Mouse (Mus musculus): ENCODE data around the gene Serpinb6e.

Serpinb6e gene

GRCm38 (mm10) chr13:33843308-33843707 lies at the start of gene Serpinb6e:
Gene Serpinb6e (minus strand): TSS chr13:33843408.
- in situ Hi-C loops (cut with MboI, MseI) = no loop called here

- in situ Hi-C loops (cut with MboI, MseI) = no loop called here
Measured at GRCm38 (mm10) chr13:33830751-33831150, 12.5 kb downstream of the Serpinb6e start.

GRCm38 (mm10) chr13:33823421-33823820 lies 19.8 kb downstream of the Serpinb6e start:
- in situ Hi-C loops (cut with MboI, MseI) = no loop called here

- in situ Hi-C loops (cut with MboI, MseI) = no loop called here
Measured at GRCm38 (mm10) chr13:33821490-33822143, 21.6 kb downstream of the Serpinb6e start.

All from T-helper 2 cell (primary cell).